Mouse (Mus musculus): ENCODE measurements around the gene Mpv17l2. TPM values are rescaled to one million over a fixed set of nuclear protein-coding genes. Genes with fewer than 3 reads are reported as not detected.

Gene Mpv17l2
- polyA plus RNA-seq, 1 experiment from 2014 or later: 38.3 TPM

DNA sequence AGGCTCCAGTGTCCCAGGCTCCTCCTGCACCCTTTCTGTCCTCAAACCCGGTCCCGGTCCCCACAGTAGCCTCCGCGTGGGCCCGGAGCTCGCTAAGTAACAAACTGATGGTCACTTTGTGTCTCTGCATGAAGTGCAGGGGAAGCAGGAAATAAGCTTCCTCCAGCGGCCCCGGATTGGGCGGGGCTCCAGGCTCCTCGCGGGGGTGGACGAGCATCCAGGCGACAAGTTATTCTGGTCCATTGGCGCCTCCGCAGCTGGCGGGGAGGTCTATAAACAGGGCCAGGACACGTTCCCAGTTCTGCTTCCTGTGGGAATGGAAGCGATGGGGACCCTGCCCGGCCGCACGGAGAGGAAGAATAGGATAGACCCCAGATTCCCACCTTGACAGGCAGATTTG is 7.6 kb downstream of the Mpv17l2 start:
- Histone ChIP-seq H3K4me2 (replicated peaks) (peak overlapping the region; percentile 17; the same call in 1 of the 2 replicates), H3K36me3 (peaks cover 17% of the 10 kb centered on the region), H3K27me3 (peaks cover 10% of the 10 kb centered on the region; the same call in 1 of the 2 replicates), H3K4me3 (no peak overlapping the region; the same call in 1 of the 2 replicates), H3K9ac (0 out of 2 replicates have a peak overlapping the region, but pooled peaks have one; percentile 38), H3K9me3 (replicated peaks) (no peaks in the 10 kb centered on the region), H3K27ac (no peak overlapping the region), H3K4me1 (peaks cover 28% of the 10 kb centered on the region)
- WGBS: 37% methylated on average over 21 of the region's 21 CpGs
- no peak for ATAC-seq (ENCODE audit: low FRiP score)

DNA sequence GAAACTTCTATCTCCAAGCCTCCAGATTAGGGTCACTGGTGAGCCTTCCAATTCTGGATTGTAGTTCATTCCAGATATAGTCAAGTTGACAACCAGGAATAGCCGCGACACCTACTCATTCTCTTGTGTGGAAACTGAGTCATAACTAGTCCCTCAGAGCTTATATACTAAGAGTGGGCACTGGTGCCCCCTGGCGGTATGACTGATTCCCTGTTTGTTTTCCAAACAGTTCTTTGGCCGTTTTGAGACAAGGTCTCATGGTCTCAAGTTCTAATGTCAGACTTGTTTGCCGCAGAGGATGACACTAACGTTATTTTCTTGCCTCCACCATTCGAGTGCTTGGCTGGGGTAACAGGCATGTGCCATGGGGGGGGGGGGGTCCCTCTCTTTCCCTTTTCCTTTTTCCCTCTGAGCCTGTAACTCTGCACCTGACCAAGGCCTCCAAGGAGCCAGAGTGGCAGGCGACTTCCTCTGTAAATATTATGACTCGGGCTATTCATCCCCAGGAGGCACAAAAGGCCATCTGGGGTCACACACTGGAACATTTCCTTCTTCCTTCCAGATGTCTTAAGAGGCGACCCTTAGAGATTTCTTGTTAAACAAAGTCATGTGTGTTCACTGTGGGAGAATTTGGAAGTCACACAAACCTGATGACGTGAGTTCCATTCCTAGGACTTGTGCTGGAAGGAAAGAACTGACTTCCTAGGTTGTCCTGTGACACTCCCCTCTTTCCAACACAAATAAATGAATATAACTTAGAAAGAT is 8.6 kb downstream of the Mpv17l2 start:
- ATAC-seq (ENCODE audit: low FRiP score): no peak
- Histone ChIP-seq H3K4me3 (no peak overlapping the region), H3K27me3 (peaks cover 20% of the 10 kb centered on the region), H3K27ac (no peak overlapping the region), H3K4me1 (peaks cover 22% of the 10 kb centered on the region), H3K36me3 (peaks cover 11% of the 10 kb centered on the region), H3K9ac (no peak overlapping the region), H3K9me3 (replicated peaks) (no peaks in the 10 kb centered on the region), H3K4me2 (replicated peaks) (peak overlapping the region; percentile 17; the same call in 1 of the 2 replicates)
- WGBS: 31% methylated on average over 11 of the region's 11 CpGs

DNA sequence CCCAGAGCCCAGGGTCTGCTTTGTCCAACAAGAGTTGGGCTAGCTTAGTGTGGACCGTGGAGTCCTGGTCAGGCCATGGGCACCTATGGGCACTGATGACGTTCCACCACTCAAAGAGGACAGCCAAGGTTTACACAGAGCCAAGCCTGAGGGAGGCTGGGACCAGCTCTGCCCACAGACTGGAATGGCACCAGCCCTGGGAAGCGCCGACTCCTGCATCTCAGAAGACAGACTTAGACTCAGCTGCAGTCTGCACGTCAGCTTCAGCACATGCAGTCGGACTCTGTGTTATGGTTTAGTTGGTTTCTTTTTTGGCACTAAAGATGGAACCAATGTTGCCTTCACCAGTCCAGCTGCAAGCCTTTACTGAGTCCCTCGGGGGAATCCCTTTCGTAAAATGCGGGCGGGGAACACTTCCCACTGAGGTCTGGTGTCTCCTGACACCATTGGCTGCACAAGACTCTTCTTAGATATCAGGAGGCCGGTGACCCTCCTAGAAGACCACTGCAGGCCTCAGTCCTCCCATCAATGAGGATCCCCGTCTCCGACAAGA is 10.5 kb downstream of the Mpv17l2 start:
- peaks cover 40% of the 10 kb centered on the region for H3K27me3 ChIP-seq
- no peak overlapping the region for H3K27ac ChIP-seq
- H3K9ac ChIP-seq: no peak overlapping the region
- H3K9me3 ChIP-seq (replicated peaks): no peaks in the 10 kb centered on the region
- no peak for ATAC-seq (ENCODE audit: low FRiP score)
- WGBS: 81% methylated on average over 13 of the region's 13 CpGs
- peaks cover 11% of the 10 kb centered on the region for H3K4me1 ChIP-seq
- H3K36me3 ChIP-seq: no peaks in the 10 kb centered on the region
- H3K4me2 ChIP-seq (replicated peaks): no peak overlapping the region
- no peak overlapping the region for H3K4me3 ChIP-seq

DNA sequence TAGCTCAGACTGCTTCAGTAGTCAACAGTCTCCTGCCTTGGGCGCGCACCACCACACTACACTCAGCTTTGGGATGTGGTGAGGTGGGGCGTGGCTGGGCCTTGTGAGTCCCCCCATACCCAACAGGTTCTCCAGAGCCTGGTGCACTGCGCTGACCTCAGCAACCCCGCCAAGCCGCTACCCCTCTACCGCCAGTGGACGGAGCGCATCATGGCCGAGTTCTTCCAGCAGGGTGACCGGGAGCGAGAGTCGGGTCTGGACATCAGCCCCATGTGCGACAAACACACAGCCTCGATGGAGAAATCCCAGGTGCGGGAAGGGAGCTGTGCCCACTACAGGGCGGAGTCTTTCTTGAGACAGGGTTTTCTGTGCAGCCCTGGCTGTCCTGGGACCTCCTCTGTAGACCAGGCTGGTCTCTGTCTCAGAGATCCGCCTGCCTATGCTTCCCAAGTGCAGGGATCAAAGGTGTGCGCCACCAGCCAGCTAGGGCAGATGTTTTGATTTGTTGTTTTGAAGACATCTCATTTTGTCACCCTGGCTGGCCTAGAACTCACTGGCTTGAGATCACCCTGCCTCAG is 11.6 kb downstream of the Mpv17l2 start:
- Histone ChIP-seq H3K4me2 (replicated peaks) (no peak overlapping the region), H3K27ac (no peak overlapping the region), H3K36me3 (no peaks in the 10 kb centered on the region), H3K9ac (no peak overlapping the region), H3K4me1 (peaks cover 10% of the 10 kb centered on the region), H3K4me3 (no peak overlapping the region), H3K27me3 (peaks cover 50% of the 10 kb centered on the region), H3K9me3 (replicated peaks) (no peaks in the 10 kb centered on the region)
- no peak for ATAC-seq (ENCODE audit: low FRiP score)
- 81% methylated on average over 19 of the region's 19 CpGs for WGBS

DNA sequence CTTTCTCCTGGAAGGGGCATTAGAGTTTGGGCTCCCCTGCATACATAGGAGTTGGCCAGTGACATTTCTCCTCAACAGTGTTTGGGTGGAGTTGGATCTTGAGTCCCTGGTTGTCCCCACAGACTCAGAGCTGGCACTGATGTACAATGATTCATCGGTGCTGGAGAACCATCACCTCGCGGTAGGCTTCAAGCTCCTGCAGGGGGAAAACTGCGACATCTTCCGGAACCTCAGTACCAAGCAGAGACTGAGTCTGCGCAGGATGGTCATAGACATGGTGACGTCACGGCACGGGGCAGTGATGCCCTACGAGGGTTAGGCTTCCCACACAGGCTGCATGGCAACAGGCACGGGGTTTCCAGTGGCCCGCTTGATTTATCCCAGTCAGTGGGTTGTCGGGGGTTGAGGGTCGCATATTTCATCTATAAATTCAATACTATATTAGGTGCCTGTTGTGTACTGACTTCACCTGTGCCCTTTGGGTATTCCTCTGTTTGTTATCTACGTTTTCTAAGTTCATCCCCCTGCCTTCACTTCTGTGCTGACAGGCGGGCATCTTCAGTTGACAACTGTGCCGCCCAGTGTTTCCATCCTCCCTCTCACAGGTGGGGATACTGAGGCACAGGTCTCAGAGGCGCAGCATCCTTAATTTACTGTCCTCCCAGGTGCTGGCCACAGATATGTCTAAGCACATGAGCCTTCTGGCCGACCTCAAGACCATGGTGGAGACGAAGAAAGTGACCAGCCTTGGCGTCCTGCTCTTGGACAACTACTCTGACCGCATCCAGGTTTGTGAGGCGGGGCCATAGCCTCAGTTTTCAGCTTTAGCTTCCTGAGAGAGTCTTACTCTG is 12.3 kb downstream of the Mpv17l2 start:
- Histone ChIP-seq H3K36me3 (no peaks in the 10 kb centered on the region), H3K27me3 (peaks cover 57% of the 10 kb centered on the region), H3K9me3 (replicated peaks) (no peaks in the 10 kb centered on the region), H3K4me3 (no peak overlapping the region), H3K4me1 (peaks cover 17% of the 10 kb centered on the region), H3K4me2 (replicated peaks) (no peak overlapping the region), H3K27ac (no peak overlapping the region), H3K9ac (no peak overlapping the region)
- ATAC-seq (ENCODE audit: low FRiP score): no peak
- 85% methylated on average over 23 of the region's 23 CpGs for WGBS

DNA sequence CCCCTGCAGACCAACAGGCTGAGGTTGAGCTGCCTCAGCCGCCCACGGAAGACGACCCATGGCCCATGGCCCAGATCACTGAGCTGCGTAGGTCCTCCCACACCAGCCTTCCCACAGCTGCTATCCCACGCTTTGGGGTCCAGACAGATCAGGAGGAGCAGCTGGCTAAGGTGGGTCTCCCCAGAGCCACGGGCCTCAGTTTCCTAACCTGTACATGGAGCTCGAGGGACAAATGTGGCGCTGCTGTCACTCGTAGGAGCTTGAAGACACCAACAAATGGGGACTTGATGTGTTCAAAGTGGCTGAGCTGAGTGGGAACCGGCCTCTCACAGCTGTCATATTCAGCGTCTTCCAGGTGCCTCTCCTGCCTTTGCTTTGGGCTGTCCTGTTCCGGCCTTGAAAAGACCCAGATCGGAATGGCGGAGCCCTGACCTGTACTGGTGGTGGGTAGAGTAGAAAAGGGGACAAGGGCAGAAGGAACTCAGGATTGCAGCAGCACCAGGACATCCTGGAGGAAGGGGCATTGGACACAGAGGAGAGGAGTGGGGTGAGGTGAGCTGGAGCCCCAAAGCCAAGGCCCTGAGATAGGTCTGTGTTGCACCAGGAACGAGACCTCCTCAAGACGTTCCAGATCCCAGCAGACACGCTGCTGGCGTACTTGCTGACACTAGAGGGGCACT is 13.4 kb downstream of the Mpv17l2 start:
- Histone ChIP-seq H3K36me3 (no peaks in the 10 kb centered on the region), H3K4me1 (peaks cover 19% of the 10 kb centered on the region), H3K9me3 (replicated peaks) (no peaks in the 10 kb centered on the region), H3K4me3 (no peak overlapping the region), H3K4me2 (replicated peaks) (no peak overlapping the region), H3K9ac (no peak overlapping the region), H3K27me3 (peaks cover 68% of the 10 kb centered on the region), H3K27ac (no peak overlapping the region)
- no peak for ATAC-seq (ENCODE audit: low FRiP score)
- WGBS: 84% methylated on average over 18 of the region's 18 CpGs

DNA sequence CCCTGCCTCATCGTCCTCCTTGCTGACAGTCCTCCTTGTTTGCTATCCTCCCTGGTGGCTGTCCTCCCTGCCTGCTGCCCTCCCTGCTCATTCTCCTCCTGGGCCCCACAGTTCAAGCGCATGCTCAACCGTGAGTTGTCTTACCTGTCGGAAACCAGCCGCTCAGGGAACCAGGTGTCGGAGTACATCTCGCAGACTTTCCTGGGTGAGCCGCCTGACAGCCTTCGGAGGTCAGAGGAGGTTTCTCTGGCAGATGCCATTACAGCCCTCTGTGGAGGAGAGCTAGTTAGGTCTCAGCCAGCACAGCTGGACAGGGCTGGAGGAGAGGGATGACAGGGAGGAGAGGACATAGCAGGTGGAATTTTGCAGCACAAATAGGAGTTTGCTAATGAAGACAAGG is 14.1 kb downstream of the Mpv17l2 start:
- Histone ChIP-seq H3K9ac (no peak overlapping the region), H3K4me3 (no peak overlapping the region), H3K4me2 (replicated peaks) (no peak overlapping the region), H3K27ac (no peak overlapping the region), H3K27me3 (peaks cover 75% of the 10 kb centered on the region), H3K4me1 (peaks cover 19% of the 10 kb centered on the region), H3K9me3 (replicated peaks) (no peaks in the 10 kb centered on the region), H3K36me3 (no peaks in the 10 kb centered on the region)
- ATAC-seq (ENCODE audit: low FRiP score): no peak
- WGBS: 72% methylated on average over 9 of the region's 9 CpGs

DNA sequence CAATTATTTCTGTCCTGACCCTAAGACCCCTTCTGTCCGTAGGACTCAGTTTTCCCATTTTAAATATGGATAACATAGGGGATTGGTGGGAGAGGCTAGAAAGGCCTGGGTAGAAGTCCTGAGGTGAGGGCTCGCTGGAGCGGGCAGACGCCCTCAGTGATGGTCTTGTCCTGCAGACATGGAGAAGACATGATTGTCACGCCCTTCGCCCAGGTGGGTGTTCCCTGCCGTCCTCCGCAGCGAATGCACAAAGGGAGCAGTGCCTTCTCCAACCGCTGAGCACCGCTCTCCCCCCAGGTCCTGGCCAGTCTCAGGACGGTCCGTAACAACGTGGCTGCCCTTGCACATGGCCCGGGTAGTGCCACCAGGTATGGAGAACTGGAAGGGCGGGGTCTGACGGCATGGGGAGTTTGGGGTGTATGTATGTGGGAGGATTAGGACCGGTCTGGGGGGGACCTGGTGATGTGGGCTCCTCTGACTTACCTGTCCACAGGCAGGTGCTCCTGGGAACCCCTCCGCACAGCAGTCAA is 15.0 kb downstream of the Mpv17l2 start:
- Histone ChIP-seq H3K27me3 (peaks cover 82% of the 10 kb centered on the region), H3K4me3 (no peak overlapping the region), H3K36me3 (no peaks in the 10 kb centered on the region), H3K4me2 (replicated peaks) (no peak overlapping the region), H3K9me3 (replicated peaks) (no peaks in the 10 kb centered on the region), H3K27ac (no peak overlapping the region), H3K9ac (no peak overlapping the region), H3K4me1 (peaks cover 19% of the 10 kb centered on the region)
- WGBS: 53% methylated on average over 19 of the region's 19 CpGs
- ATAC-seq (ENCODE audit: low FRiP score): no peak

DNA sequence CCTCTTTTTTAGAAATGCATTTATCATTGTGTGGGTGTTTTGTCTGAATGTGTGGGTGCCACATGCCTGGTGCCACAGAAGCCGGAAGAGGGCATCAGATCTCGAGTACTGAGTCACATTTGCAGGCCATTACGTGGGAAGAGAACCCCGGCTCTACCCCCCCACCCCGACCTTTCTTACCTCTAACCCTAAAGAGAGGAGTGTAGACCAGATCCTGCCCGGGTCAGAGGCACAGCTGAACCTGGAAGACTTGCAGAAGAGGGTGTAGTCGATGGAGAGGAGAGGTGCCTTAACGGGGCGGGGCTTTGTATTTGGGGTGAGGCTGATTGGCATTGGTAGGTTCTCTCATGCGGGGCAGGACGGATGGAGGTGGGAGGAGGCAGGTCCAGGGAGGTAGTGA is 15.9 kb downstream of the Mpv17l2 start:
- Histone ChIP-seq H3K4me1 (peaks cover 19% of the 10 kb centered on the region), H3K4me2 (replicated peaks) (no peak overlapping the region; the same call in 1 of the 2 replicates), H3K36me3 (no peaks in the 10 kb centered on the region), H3K9ac (no peak overlapping the region), H3K4me3 (no peak overlapping the region), H3K9me3 (replicated peaks) (no peaks in the 10 kb centered on the region), H3K27me3 (peaks cover 84% of the 10 kb centered on the region), H3K27ac (no peak overlapping the region)
- WGBS: 54% methylated on average over 11 of the region's 11 CpGs
- ATAC-seq (ENCODE audit: low FRiP score): no peak

DNA sequence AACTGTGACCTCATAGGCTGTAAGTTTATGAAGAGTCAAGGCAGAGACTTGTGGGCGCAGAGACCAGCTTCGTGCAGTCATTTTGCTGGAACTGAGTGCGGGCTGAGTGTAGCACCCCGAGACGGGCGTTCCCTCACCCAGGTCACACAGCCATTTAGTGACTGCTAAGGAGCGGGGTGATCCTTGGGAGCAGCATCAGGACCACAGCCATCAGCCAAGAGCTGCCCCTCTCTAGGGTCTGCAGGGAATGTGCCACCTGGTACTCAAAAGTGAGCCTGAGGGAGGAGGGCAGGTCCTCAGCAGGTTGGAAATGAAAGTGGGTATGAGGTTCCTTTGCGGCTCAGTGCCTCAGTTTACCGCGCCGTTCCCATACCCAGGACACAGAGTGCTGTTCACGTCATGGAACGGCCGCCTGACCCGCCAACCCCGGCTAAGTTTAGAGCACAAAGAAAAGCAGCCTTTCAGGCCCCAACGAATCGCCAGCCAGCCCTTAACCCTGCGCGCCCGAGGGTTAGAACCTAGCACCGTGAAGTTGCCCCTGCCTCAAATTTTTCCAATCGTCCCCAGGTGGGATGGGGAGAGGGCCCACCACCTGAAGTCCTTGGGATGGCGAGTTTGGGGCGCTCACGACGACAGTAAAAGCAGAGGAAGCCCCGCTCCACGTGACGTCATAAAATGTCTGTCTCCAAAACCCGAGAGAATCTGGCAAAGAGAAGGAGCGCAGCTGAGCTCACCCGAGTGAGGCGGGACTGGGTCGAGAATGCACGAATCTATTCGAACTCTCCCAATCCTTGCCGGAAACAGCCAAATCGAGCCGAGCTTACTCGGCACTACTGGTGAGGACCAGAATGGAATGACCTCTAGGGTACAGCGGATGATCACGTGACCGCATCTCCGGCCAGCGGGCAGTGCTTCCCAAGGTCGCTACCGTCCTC is 16.8 kb downstream of the Mpv17l2 start:
- 4% methylated on average over 48 of the region's 48 CpGs for WGBS
- Histone ChIP-seq H3K36me3 (no peaks in the 10 kb centered on the region), H3K4me3 (peak overlapping the region; percentile 29), H3K4me1 (peaks cover 19% of the 10 kb centered on the region), H3K27ac (no peak overlapping the region), H3K4me2 (replicated peaks) (peak overlapping the region; percentile 52), H3K9me3 (replicated peaks) (no peaks in the 10 kb centered on the region), H3K27me3 (peaks cover 82% of the 10 kb centered on the region), H3K9ac (peak overlapping the region; percentile 27; the same call in 1 of the 2 replicates)
- 0 out of 2 replicates have a peak, but pooled peaks have one; percentile 17 for ATAC-seq (ENCODE audit: low FRiP score)

Measured in hindbrain, embryonic 12.5 days (tissue).